Mouse (Mus musculus) adrenal gland, adult 8-10 months (tissue): ENCODE results near the gene Ak8. TPM values are rescaled to one million over a fixed set of nuclear protein-coding genes. Genes with fewer than 3 reads are reported as not detected.

ENCODE experiments used
- DNase-seq: peaks from one replicate; pipeline ENCODE4 v3.0.0; 2022
- total RNA-seq, 4 experiments: library from RNA; stranded (reverse); gene quantifications; 2 replicates each; pipeline ENCODE4 v1.2.4; 2022

Gene Ak8
- total RNA-seq, 4 experiments from 2014 or later, result 0.20 to 0.80 (median 0.62) TPM

- no peak for DNase-seq
Observed at GRCm38 (mm10) chr2:28796298-28796697, 96.3 kb downstream of the Ak8 start.

GRCm38 (mm10) chr2:28797490-28798106 is 97.6 kb downstream of the Ak8 start:
- DNase-seq, result no peak

GRCm38 (mm10) chr2:28798390-28798789 is 98.4 kb downstream of the Ak8 start:
- no peak for DNase-seq

- DNase-seq, result no peak
Observed at GRCm38 (mm10) chr2:28799575-28799974, 99.6 kb downstream of the Ak8 start.

GRCm38 (mm10) chr2:28803406-28803805 is 103.4 kb downstream of the Ak8 start:
- no peak for DNase-seq

- DNase-seq, result no peak
Observed at GRCm38 (mm10) chr2:28808841-28809240, 108.9 kb downstream of the Ak8 start.

GRCm38 (mm10) chr2:28810260-28811013 is 110.5 kb downstream of the Ak8 start:
- no peak for DNase-seq

- no peak for DNase-seq
Observed at GRCm38 (mm10) chr2:28818866-28819265, 118.9 kb downstream of the Ak8 start.

- no peak for DNase-seq
Observed at GRCm38 (mm10) chr2:28829265-28829664, 129.3 kb downstream of the Ak8 start.

GRCm38 (mm10) chr2:28836181-28836940 is 136.4 kb downstream of the Ak8 start:
- no peak for DNase-seq

- no peak for DNase-seq
Observed at GRCm38 (mm10) chr2:28839501-28840221, 139.7 kb downstream of the Ak8 start.

GRCm38 (mm10) chr2:28840222-28840951 is 140.4 kb downstream of the Ak8 start, which contains the start of the genes Gtf3c4 and Ddx31:
Gtf3c4 (minus strand) TSS chr2:28840360.
Ddx31 (plus strand) TSS chr2:28840406.
- DNase-seq, result peak; percentile 87

GRCm38 (mm10) chr2:28842042-28842441 is 142.1 kb downstream of the Ak8 start:
- DNase-seq, result no peak

- no peak for DNase-seq
Observed at GRCm38 (mm10) chr2:28848879-28849278, 148.9 kb downstream of the Ak8 start.

- DNase-seq, result no peak
Observed at GRCm38 (mm10) chr2:28852594-28852993, 152.6 kb downstream of the Ak8 start.

GRCm38 (mm10) chr2:28855773-28856172 is 155.8 kb downstream of the Ak8 start:
- no peak for DNase-seq

- no peak for DNase-seq
Observed at GRCm38 (mm10) chr2:28859303-28859702, 159.3 kb downstream of the Ak8 start.

- no peak for DNase-seq
Observed at GRCm38 (mm10) chr2:28860678-28861423, 160.9 kb downstream of the Ak8 start.
